Mouse (Mus musculus) MEL (cell line): ENCODE data around the gene Gm20388.

Experiments
- GATA1 ChIP-seq: IDR thresholded peaks from 2 replicates; pipeline ENCODE4 v1.6.1; 2011; ENCODE audit warnings: low read depth, low read length, improper control_type of control experiment
- KAT2A ChIP-seq: conservative IDR thresholded peaks from 2 replicates; pipeline ENCODE4 v1.6.1; 2012; ENCODE audit warnings: low read depth, low read length, improper control_type of control experiment, inconsistent platforms
- POLR2A ChIP-seq, 2 experiments: IDR thresholded peaks; 2 replicates each; pipeline ENCODE4 v1.6.1; 2011 to 2012; ENCODE audit warnings: low read length in 2 of 2, mild to moderate bottlenecking in 2 of 2, control low read depth in 1 of 2, improper control_type of control experiment in 1 of 2, low read depth in 1 of 2, moderate library complexity in 1 of 2; ENCODE audit not compliant: control insufficient read depth in 1 of 2, insufficient read depth in 1 of 2, poor library complexity in 1 of 2
- ZNF384 ChIP-seq: IDR thresholded peaks from 2 replicates; pipeline ENCODE4 v1.6.1; 2012; ENCODE audit warnings: low read depth, mild to moderate bottlenecking, inconsistent platforms, low read length, improper control_type of control experiment

DNA sequence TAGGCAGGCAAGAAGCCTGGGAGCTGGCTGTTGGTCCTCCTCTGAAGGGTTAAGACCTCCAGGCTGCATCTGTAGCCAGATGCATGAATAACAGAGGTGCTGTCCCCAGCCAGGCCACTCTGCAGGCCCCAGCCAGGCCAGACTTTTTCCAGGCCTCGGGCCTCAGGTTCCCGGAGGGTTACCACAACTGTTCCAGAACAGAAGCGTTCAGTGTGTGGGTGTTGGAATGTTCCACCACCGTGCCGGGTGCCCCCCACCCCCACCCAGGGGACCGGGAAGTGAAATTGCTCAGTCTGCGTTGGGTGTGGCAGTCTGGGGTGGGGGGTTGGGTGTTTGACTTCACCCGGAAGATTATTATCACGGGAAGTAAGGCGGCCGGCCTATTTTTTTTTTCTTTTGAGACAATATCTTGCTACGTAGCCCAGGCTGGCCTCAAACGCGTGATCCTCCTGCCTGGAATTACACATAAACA lies 2852.7 kb downstream of the Gm20388 start:
- TF ChIP-seq ZNF384 (peak; percentile 99), POLR2A (IDR thresholded peaks at IDR 0.05; ENCODE audit: control insufficient read depth in 1 of 2, insufficient read depth in 1 of 2, low read depth in 1 of 2, low read length in 2 of 2, poor library complexity in 1 of 2) (peak in 1 of 2 experiments; percentile 60; a peak in 1 of 4 replicates), KAT2A (peak; percentile 49; the same call in 1 of the 2 replicates), GATA1 (peak; percentile 83)
